Mouse (Mus musculus): ENCODE data around the gene Pias4.
"Not testable (repeated sequence)": the region's sequence is repeated elsewhere in the genome, so short reads cannot be mapped to it uniquely, and the experiment has no call there.

Gene Pias4

DNA sequence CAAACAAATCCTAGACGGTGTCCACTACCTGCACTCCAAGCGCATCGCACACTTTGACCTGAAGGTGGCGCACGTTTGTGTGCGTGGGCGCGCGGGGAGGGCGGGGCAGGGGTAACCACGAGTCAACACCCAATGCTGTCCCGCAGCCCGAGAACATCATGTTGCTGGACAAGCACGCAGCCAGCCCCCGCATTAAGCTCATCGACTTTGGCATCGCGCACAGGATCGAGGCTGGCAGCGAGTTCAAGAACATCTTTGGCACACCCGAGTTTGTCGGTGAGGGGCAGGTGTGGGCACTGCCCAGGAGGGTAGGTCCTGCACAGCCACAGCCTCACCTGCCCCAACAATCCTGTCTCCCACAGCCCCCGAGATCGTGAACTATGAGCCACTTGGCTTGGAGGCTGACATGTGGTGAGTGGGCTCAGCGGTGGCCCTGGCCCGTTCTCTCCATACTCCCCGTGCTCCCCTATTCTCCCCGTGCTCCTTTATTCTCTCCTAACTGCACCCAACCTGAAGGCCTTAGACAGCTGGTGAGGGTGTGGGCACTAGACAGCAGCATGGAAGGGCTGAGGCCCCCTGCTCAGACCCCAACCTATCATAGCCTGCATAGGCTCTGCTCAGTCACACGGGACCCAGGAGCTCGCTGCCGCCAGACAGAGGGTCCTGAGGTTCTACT, 22.7 kb upstream of the Pias4 start:
- peak; percentile 19 to 21 for DNase-seq

DNA sequence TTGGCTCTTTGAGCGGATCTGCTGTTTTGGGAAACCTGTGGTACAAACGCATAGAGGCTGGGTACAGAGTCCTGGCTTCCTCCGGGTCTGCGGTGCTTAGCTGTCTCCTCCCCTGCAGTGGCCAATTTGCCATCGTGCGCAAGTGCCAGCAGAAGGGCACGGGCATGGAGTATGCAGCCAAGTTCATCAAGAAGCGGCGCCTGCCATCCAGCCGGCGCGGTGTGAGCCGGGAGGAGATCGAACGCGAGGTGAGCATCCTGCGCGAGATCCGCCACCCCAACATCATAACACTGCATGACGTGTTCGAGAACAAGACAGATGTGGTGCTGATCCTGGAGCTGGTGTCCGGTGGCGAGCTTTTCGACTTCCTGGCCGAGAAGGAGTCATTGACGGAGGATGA, 22.1 kb upstream of the Pias4 start:
- no peak for DNase-seq

DNA sequence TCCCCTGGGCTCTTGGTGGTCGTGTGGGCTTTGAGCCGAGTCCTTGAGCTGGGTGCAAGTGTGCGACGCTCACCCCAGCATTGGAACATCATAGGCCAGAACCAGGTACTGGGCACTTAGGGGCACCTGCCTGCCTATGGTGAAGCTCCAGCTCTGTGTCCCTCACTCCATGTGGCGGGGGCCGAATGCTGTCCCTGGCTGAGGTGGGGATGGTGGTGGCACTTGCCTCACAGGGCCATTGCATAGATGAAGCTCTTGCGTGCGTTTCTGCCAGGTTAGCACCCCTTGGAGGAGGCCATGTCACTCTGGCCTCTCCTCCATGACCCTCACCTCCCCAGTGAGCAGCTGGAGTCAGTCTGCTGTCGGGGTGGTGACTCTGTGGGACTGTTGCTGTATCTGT, 19.4 kb upstream of the Pias4 start:
- DNase-seq = no peak

DNA sequence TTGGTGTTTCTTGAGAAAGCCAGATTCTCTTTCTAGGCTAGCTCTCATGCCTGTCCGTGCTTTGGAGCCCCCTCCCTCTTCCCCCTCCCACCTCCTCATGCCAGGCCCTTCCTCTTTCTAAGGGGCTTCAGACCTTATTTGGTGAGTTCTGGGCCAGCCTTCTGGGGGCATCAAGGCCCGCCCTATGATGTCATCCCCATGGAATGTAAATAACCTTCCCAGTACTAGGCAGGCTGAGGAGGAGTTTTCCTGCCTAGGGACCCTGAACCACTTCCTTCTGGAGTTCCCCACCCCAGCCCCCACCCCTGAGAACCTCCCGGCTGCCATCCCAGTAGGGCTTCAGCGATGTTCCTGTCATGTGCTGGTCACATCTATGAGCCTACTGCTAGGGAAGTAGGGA, 17.0 kb upstream of the Pias4 start:
- DNase-seq = peak in 1 of 2 experiments; percentile 75

DNA sequence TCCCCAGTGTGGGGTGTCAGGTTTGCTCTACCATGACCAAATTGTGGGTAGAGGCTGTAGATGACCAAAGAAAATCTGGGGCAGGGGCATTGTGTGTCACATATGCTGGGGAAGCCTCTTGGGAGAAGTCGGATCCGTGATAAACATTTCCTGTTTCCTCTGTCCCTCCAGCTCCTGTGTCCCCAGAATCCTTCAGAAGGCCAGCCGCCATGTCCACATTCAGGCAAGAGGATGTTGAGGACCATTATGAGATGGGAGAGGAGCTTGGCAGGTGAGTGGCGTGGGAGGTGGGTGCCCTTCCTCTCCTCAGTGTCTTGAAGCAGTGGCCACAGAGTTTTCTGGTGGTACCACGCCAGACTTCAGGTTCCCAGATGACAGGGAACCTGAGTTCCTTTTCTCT, 16.1 kb upstream of the Pias4 start, which contains the start of gene 4930442H23Rik:
Gene 4930442H23Rik, minus strand, starts transcription at position 45 of the 400 bp plus-strand sequence.
- DNase-seq = no peak

DNA sequence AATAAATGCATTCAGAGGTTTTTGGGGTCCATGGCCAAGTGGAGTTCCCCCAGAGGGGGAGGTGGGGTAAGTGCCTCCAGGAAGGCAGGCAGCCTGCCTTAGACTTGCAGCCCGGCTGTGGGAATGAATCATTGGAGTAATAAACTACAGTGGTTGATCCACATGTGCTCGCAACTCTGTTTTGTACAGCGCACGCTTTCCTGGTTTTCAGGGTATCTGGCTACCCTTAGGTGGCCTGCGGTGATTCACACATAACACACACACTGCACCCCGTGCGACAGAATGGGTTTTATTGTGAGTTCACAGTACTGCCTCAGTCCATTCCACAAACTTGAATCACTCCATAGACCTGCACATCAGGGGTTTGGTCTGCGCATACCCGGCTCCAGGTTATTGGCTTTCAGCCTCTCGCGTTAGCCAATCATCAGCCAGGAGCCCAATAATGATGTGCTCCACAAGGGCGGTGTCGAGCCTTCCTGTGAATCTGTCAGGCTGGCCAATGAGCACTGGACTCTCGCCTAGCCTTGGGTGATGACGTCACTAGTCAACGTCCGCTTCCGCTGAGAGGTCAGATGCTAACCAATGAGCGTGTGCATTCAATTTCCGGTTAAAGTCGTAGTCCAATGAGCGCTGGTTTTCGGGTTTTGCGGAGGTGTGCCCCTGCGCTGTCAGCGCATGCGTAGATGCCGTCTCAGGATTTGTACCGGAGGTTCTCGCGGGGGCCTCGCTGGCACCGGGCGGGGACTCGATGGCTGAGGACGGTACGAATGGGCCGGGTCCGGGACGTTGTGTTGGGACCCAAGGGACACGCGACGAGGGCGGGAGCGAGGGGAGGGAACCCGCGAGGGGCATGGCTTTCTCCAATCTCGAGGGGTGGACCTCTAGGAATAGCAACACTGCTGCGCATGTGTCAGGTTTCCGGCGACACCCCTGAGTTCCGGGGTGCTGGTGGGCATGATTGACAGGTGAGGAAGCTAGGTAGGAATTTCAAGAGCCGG, 14.9 kb upstream of the Pias4 start, which contains the start of gene Dapk3:
Gene Dapk3, plus strand, starts transcription at position 670 of the 998 bp plus-strand sequence.
- peak; percentile 97 to 98 for DNase-seq

DNA sequence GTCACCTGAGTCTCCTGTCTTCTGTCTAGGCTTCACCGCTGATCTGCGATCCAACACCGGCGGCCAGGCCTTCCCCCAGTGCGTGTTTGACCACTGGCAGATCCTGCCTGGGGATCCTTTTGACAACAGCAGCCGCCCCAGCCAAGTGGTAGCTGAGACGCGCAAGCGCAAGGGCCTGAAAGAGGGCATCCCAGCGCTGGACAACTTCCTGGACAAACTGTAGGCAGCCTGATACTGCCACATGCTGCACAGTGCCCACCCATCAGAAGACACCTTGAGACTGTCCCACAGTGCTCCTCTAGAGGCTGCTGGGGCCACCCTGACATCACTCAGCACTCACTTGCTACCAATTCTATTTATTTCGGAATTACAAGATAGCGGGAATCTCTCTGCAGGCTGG, 14.1 kb upstream of the Pias4 start:
- not testable (repeated sequence) for DNase-seq

DNA sequence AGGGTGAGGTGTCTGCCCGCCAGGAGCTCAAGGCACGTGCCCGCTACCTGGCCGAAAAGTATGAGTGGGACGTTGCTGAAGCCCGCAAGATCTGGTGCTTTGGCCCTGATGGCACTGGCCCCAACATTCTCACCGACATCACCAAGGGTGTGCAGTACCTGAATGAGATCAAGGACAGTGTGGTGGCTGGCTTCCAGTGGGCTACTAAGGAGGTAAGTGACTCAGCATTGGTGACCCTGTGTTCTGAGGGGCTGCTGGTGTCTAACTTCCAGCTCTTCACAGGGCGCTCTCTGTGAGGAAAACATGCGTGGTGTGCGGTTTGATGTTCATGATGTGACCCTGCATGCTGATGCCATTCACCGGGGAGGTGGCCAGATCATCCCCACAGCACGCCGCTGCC, 13.2 kb upstream of the Pias4 start:
- DNase-seq = no peak

DNA sequence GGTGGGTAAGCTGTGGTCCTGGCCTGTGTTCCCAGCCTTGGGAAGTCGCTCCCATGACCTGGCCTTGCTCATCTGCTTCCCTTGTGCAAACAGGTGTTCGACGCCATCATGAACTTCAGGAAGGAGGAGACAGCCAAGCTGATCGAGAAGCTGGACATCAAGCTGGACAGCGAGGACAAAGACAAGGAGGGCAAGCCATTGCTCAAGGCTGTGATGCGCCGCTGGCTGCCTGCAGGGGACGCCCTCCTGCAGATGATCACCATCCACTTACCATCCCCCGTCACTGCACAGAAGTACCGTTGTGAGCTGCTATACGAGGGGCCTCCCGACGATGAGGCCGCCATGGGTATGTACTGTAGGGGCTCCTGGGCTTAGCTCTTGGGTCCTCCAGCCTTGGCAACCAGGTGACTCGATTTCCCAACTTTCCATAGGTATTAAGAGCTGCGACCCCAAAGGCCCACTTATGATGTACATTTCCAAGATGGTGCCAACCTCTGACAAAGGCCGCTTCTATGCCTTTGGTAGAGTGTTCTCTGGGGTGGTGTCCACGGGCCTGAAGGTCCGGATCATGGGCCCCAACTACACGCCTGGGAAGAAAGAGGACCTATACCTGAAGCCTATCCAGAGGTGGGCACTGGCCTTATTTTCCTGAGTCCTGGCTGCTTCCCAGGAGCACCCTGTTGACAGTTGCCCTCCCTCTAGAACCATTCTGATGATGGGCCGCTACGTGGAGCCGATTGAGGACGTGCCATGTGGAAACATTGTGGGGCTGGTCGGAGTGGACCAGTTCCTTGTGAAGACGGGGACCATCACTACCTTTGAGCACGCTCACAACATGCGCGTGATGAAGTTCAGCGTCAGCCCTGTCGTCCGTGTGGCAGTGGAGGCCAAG, 12.0 kb upstream of the Pias4 start:
- no peak for DNase-seq

DNA sequence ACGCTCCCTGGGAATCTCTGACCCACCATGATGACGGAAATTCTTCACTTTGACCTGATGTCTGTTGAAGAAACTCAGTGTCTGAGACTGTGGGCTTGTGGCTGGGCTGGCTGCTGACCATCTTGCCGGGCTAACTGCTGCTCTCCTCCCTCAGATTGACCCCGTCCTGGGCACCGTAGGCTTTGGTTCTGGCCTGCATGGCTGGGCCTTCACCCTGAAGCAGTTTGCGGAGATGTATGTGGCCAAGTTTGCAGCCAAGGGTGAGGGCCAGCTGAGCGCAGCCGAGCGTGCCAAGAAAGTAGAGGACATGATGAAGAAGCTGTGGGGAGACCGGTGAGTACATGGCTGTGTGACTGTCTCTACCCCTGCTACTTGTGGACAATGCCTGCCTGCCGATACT, 11.2 kb upstream of the Pias4 start:
- DNase-seq = no peak

DNA sequence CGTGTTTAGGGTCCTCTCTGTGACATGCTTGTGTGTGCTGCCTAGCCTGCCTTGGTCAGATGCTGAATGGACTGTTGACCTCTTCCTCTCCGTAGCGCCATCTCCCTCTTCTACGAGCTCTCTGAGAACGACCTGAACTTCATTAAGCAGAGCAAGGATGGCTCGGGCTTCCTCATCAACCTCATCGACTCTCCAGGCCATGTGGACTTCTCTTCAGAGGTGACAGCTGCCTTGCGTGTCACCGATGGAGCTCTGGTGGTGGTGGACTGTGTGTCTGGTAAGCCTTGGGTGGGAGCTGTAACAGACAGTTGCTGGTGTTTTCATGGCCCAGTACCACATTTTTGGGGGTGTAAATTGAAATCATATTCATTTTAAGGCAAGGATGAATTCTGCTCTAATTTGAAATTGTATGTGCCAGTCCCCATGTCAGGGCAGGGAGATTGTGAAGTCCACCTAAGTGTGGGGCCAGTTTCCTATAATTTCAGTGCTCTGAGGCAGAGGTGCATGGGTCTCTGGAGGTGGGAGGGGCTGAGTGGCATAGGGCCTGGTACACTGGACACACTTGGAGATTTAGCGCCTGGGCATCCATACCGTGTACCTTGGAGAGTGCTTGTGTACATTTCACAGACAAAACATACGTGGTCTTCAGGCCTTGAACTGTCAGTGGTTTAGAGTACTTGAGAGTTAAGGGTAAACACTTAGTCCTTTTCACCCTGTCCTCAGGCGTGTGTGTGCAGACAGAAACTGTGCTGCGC, 10.4 kb upstream of the Pias4 start:
- DNase-seq = no peak

DNA sequence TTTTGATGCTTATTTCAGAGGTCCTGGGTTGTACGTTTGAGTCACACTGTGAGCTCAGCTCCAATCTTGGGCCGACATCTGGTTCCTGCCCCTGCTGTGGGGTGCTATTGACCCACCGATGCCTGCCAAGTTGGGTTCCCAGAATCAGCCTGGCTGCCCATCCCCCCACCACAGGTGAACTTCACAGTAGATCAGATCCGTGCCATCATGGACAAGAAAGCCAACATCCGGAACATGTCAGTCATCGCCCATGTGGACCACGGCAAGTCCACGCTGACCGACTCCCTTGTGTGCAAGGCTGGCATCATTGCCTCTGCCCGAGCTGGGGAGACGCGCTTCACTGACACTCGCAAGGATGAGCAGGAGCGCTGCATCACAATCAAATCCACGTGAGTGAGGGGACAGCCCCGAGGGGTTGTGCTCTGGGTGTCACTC, 9.8 kb upstream of the Pias4 start:
- DNase-seq = no peak

DNA sequence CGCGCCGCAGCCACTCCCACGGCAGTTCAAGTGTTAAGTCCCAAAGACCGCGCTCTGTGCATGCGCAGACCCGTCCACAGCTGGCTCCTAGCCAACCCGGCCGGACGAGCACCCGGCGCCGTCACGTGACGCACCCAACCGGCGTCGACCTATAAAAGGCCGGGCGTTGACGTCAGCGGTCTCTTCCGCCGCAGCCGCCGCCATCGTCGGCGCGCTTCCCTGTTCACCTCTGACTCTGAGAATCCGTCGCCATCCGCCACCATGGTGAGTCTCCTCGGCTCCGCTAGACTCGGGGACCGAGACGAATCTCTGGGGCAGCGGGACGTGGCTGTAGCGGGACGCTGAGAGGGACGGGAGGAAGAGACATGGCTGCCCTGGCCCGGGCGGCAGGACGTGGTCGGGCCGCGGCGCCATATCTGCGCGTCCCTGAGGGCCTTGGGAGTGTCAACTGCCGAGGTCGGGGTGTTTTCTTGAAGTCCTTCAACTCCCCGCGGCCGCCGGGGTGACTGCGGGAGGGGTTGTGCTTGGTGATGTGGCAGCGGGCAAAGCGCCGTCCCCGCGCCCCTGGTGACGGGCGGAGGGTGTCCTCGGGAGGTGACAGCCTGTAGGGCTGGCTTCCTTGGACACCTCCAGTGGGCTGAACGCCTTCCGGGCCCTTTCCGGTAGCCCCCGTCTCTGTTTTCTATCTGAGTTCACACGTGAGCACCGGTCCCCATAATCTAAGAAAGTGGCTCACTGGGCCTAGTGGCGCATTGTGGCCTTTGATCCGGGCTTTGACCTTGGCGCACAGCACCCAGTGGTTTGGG, 8.9 kb upstream of the Pias4 start, which contains the start of gene Eef2:
Gene Eef2, plus strand, starts transcription at position 166 of the 806 bp plus-strand sequence.
- DNase-seq = peak; percentile 98 to 99

DNA sequence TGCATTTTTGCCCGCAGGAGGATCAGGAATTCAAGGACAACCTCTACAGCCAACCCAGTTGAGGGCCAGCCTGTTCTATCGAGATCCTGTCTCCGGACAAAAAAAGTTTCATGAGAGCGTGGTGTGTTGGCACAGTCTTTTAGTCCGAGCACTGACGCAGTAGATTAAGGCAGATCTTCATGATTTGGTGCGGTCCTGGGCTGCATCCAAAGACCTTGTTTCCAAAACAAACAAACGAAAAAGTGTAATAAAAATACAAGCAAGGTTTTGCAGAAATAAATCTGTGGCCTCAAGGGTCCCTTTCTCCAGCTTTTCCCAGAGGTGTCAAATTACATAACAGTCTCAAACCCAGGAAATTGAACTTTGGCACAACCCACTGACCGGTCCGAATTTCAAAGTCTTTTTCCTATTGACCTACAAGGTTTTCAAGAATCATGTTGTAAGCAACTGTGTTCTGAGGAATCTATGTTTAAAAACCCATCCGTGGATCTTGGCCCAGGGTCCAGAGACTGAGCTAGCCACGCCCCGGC, 8.3 kb upstream of the Pias4 start:
- DNase-seq = peak in 1 of 2 experiments; percentile 51

DNA sequence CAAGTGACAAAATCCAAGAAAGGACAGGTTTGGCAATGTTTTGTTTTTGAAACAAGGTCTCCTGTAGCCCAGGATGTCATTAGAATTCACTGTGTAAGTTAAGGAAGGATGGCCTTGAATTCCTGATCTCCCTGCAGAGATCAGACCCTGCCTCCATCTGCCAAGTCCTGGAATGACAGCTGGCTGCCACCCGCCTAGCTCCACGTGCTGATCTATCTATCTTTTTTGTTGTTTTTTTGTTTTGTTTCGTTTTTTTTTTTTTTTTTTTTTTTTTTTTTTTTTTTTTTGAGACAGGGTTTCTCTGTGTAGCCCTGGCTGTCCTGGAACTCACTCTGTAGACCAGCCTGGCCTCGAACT, 7.6 kb upstream of the Pias4 start:
- not testable (repeated sequence) for DNase-seq

DNA sequence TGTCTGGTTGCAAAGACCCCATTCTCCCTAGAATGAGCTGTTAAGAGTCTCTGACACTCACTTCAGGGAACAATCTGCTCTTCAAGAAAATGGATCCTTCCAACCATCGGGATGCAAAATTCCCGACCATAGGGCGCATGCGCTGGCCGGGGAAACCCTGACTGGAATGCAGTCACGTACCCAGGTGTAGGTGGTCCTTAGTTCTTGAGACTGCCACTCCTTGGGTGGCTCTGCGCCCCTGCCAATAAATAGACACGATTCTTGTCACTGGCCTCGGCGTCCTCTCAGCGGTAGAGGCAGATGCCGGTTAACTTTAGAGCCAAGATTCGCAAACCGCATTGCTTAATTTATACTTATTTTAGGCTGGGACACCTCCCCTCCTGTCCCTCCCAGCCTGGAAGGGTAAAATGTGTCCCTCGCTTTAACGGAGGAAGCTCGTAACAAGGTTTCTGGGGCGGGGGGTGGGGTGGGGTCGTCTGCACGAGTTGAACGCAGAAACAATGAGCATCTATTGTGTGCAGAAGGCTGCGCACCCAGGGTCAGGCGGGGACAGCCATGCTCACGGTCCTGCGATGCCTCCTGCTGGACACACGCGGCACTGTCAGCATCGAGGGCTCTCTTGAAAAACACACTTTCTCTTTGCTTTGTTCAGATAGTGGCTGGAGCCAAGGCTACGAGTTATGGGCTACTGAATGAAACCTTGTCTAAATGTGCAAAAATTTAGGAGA, 7.1 kb upstream of the Pias4 start:
- peak; percentile 86 to 90 for DNase-seq

DNA sequence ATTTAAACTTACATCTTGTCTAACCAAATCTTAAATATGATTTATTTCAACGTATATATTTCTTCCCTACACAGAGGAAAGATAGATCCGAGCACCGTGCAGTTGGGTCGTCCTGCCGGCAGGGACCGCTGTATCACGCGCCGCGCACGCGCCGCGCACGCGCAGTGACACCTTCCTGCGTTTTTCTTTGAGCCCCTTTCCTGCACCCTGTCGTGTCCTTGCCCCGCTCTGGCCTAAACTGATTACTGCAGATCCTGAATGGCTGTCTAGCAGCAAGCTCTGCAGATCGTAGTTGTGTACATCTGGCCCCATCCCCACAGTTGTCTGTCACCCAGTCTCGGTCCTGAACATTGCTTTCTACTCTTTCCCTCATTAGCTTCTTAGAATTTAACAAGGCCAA, 5.4 kb upstream of the Pias4 start:
- peak; percentile 76 to 78 for DNase-seq

DNA sequence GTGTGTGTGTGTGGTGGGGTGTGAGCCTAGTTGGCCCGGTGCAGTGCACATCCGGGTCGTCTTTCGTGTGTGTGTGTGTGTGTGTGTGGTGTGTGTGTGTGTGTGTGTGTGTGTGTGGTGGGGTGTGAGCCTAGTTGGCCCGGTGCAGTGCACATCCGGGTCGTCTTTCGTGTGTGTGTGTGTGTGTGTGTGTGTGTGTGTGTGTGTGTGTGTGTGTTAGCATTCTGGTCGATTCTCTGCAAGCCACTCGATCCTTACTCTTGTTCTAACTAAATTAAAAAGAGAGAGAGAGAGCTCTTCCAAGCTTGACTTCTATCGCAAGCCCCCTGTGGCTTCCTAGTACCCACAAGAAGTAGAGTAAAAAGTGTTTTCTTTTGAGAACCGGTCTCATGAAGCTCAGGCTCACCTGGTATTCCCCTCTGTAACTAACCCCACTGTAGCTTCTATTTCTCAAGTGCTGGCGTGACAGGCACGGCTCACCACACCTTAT, 1.7 kb upstream of the Pias4 start:
- not testable (repeated sequence) for DNase-seq

DNA sequence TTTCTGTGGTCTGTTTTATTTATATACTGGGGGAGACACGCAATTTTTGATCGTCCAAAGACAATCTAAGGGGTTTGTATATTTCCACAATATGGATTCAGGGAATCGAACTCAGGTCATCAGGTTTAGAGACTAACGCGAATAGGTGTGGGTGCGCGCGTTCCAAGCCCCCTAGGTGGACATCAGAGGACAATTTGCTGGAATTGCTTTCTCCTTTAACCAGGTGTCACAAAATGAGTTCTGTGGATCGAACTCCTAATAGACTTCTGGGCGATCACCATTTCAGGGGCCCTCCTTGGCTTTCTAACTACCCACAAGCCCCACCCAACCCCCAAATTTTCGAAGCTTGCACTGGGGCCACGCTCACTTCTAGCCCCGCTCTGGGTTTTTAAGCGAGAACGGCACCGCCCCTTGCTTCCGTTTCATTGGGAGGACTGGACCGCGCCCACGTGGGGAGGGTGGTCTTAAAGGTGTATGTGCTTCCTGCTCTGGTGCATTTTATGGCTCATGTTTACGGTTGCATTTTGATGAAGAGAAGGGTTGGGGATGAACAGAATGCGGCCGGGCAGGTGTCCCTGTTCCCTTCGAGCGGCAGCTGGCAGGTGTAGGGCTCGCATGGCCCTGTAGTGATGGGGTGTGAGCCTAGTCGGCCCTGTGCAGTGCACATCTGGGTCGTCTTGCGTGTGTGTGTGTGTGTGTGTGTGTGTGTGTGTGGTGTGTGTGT, 960 bp upstream of the Pias4 start:
- DNase-seq = peak; percentile 90 to 93

All from lung, adult 18-20 months (tissue).